Mouse (Mus musculus): Measurements from ENCODE around the gene Inhbb.

DNA sequence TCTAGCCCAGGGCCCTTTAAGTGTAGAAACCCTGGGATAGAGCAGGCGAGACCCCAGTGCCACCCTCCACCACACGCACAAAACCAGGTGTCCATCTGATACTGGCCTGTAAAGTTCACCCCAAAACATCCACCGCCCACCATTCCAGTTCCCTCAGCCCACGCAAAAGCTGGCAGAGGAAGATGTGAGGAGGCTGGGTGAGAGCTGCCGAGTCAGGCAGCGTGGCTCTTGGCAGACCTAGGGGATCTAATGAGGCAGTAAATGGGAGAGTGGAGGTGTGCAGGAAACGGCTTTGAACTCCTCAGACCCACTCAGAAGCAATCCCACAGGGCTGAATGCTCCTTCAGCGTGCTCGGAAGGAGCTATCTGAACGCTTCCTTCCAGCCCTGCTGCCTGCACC, 29.4 kb upstream of the Inhbb start:
- TF ChIP-seq CTCF (IDR thresholded peaks at IDR 0.05) (no peak), EP300 (IDR thresholded peaks at IDR 0.05) (no peak)
